Mouse (Mus musculus) stomach, embryonic 15.5 days (tissue): ENCODE measurements at regions not wholly inside any gene's neighbourhood (a gene's known extent, or its start where the extent isn't known, plus 50 kb on each side); places are given as distances from the start of the nearest gene placed in this dataset.
"Not testable (repeated sequence)": the region's sequence is repeated elsewhere in the genome, so short reads cannot be mapped to it uniquely, and the experiment has no call there.

Experiments used
- ATAC-seq: fragments of 200-750 bp; cut with Nextera tagmentation; 2 replicates; pipeline ENCODE4 v1.8.0; 2017; ENCODE audit warnings: low read depth, moderate number of reproducible peaks, moderate TSS enrichment; ENCODE audit not compliant: insufficient read depth, low FRiP score
- H3K27ac ChIP-seq: fragments of 300-500 bp; sonication (generic); 2 replicates; pipeline ENCODE4 v1.5.1; 2015; ENCODE audit warnings: mild to moderate bottlenecking, inconsistent platforms
- H3K27me3 ChIP-seq: fragments of 300-500 bp; sonication (generic); replicated peaks from 2 replicates; pipeline ENCODE4 v1.6.1; 2015; ENCODE audit warnings: inconsistent platforms
- H3K36me3 ChIP-seq: fragments of 300-500 bp; sonication (generic); 2 replicates; pipeline ENCODE4 v1.6.1; 2015; ENCODE audit warnings: inconsistent platforms
- H3K4me1 ChIP-seq: fragments of 300-500 bp; sonication (generic); 2 replicates; pipeline ENCODE4 v1.6.1; 2015; ENCODE audit warnings: inconsistent platforms
- H3K4me2 ChIP-seq: fragments of 300-500 bp; sonication (generic); 2 replicates; pipeline ENCODE4 v1.6.1; 2015; ENCODE audit warnings: mild to moderate bottlenecking, inconsistent platforms
- H3K4me3 ChIP-seq: fragments of 300-500 bp; sonication (generic); replicated peaks from 2 replicates; pipeline ENCODE4 v1.5.1; 2015; ENCODE audit warnings: inconsistent platforms
- H3K9ac ChIP-seq: fragments of 300-500 bp; sonication (generic); 2 replicates; pipeline ENCODE4 v1.6.1; 2015; ENCODE audit warnings: inconsistent platforms
- H3K9me3 ChIP-seq: fragments of 300-500 bp; sonication (generic); 2 replicates; pipeline ENCODE4 v1.6.1; 2016; ENCODE audit warnings: inconsistent platforms
- WGBS: fragments of 180-500 bp; shearing (Covaris S2); methylation state at CpG from one replicate; pipeline ENCODE4 v1.1.7; 2015; 5-methylcytosine and 5-hydroxymethylcytosine counted together

DNA sequence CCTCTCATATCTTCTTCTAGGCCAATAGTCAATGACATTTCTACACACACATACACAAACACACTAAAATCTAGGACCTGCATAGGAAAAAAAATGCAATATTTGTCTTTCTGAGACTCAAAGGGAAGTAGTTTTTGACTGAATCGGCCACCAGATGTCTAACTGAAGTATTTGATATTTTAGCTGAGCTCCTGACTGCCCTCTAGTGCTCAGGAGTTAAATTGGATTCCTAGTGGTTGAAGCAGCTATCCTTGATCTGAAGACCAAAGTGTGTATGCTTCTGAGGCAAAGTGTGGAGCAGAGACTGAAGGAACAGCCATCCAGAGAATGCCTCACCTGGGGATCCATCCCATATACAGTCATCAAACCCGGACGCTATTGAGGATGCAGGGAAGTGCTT lies 695.4 kb upstream of the Olfr1507 start:
- ATAC-seq, H3K4me3 ChIP-seq, H3K9me3 ChIP-seq, H3K36me3 ChIP-seq, H3K4me1 ChIP-seq, H3K9ac ChIP-seq, H3K27ac ChIP-seq, H3K27me3 ChIP-seq, H3K4me2 ChIP-seq: not testable (repeated sequence)
- WGBS = no CpG with 5 or more reads among the region's 3 CpGs

DNA sequence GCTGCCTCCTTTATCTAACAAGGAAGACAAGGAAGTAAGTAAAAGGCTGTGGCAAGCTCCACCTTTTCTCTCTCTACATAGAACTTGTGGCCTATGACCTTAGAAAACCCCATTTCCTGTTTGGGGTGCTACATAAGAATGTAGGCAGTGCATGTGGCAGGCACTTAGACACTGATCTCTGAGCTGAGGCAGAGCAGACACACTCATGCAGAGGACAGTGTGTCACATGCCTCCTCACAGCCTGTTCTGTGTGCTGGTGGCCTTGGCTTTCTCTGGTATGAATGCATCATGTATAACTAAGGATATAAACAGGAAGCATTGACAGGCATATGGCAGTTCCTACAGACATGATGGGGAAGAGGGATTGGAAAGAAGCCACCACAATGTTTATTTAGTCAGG lies 678.5 kb upstream of the Olfr1507 start:
- H3K4me1 ChIP-seq, H3K9me3 ChIP-seq, H3K36me3 ChIP-seq, ATAC-seq, H3K4me2 ChIP-seq, H3K27me3 ChIP-seq, H3K27ac ChIP-seq, H3K9ac ChIP-seq, H3K4me3 ChIP-seq: not testable (repeated sequence)

- not testable (repeated sequence) for H3K4me2 ChIP-seq, H3K27ac ChIP-seq, H3K4me3 ChIP-seq, ATAC-seq, H3K36me3 ChIP-seq, H3K27me3 ChIP-seq, H3K4me1 ChIP-seq, H3K9me3 ChIP-seq, H3K9ac ChIP-seq
- no CpG with 5 or more reads among the region's 2 CpGs for WGBS
Observed at GRCm38 (mm10) chr14:53166327-53166726, 670.8 kb upstream of the Olfr1507 start.

GRCm38 (mm10) chr14:53159012-53159411 lies 663.5 kb upstream of the Olfr1507 start:
- not testable (repeated sequence) for H3K36me3 ChIP-seq, ATAC-seq
- WGBS = no CpG with 5 or more reads among the region's 2 CpGs

GRCm38 (mm10) chr14:53134783-53135182 lies 639.2 kb upstream of the Olfr1507 start:
- not testable (repeated sequence) for H3K4me2 ChIP-seq, H3K9ac ChIP-seq, H3K27ac ChIP-seq, H3K36me3 ChIP-seq, H3K9me3 ChIP-seq, ATAC-seq, H3K4me3 ChIP-seq, H3K4me1 ChIP-seq, H3K27me3 ChIP-seq

More at GRCm38 (mm10) chr14:53159012-53159411, 663.5 kb upstream of the Olfr1507 start:
- not testable (repeated sequence) for H3K4me3 ChIP-seq, H3K27me3 ChIP-seq, H3K9me3 ChIP-seq, H3K4me2 ChIP-seq, H3K9ac ChIP-seq, H3K27ac ChIP-seq, H3K4me1 ChIP-seq

DNA sequence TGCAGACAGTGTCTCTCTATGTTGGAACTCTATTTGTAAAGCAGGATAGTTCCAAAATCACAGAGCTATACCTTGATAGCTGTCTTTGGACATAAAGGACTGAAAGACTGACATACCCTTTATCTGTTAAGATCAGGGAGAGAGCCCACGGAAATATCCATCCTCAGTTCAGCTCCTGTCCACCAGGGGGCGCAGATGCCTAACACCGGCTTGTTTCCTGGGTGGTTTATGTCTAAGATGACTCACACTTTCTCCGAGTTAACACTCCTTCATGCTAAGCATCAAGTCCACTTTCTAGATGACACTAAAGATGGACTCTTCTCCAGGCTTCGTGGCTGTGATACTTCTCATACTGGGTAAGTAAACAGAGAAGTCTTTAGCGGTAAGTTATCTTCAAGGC lies 636.8 kb upstream of the Olfr1507 start:
- H3K27ac ChIP-seq, H3K4me2 ChIP-seq, H3K27me3 ChIP-seq, ATAC-seq, H3K36me3 ChIP-seq, H3K4me3 ChIP-seq, H3K9me3 ChIP-seq, H3K9ac ChIP-seq, H3K4me1 ChIP-seq: not testable (repeated sequence)
- 28% methylated on average over 6 of the region's 6 CpGs for WGBS

GRCm38 (mm10) chr14:53121704-53122103 lies 626.2 kb upstream of the Olfr1507 start:
- not testable (repeated sequence) for H3K4me3 ChIP-seq, H3K9ac ChIP-seq, H3K27me3 ChIP-seq, H3K4me2 ChIP-seq, ATAC-seq, H3K9me3 ChIP-seq, H3K27ac ChIP-seq, H3K36me3 ChIP-seq, H3K4me1 ChIP-seq
- WGBS = 11% methylated on average over 2 of the region's 3 CpGs

- ATAC-seq = not testable (repeated sequence)
Observed at GRCm38 (mm10) chr14:53109732-53110131, 614.2 kb upstream of the Olfr1507 start.

GRCm38 (mm10) chr14:53101362-53101761 lies 605.8 kb upstream of the Olfr1507 start:
- not testable (repeated sequence) for H3K9ac ChIP-seq, H3K36me3 ChIP-seq, H3K4me3 ChIP-seq, ATAC-seq, H3K4me1 ChIP-seq, H3K27me3 ChIP-seq, H3K4me2 ChIP-seq, H3K9me3 ChIP-seq, H3K27ac ChIP-seq
- WGBS = 30% methylated on average over 5 of the region's 5 CpGs

More at GRCm38 (mm10) chr14:53109732-53110131, 614.2 kb upstream of the Olfr1507 start:
- not testable (repeated sequence) for H3K27me3 ChIP-seq, H3K27ac ChIP-seq, H3K4me2 ChIP-seq, H3K9ac ChIP-seq, H3K9me3 ChIP-seq, H3K4me1 ChIP-seq, H3K4me3 ChIP-seq, H3K36me3 ChIP-seq
- WGBS = 64% methylated on average over 3 of the region's 3 CpGs

DNA sequence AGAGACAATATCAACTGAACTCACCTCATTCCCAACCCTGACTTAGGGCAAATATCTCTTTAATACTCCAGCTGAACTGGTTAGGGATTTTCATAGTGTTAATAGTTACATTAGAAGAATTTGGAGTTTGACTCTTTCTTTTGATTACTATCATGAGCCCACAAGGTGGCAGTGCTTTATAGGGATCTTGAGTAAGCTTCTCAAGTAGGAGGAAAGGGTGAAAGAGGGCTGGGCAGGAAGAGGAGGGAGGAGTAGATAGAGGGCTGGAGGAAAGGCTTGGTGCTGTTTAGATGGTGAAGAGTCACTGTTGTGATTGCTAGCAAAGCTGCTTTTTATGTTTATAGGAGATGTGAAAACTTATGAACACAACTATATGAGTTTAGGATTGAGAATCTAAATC lies 595.4 kb upstream of the Olfr1507 start:
- ATAC-seq, H3K9ac ChIP-seq, H3K9me3 ChIP-seq, H3K4me2 ChIP-seq, H3K4me1 ChIP-seq, H3K27ac ChIP-seq, H3K27me3 ChIP-seq, H3K36me3 ChIP-seq, H3K4me3 ChIP-seq: not testable (repeated sequence)

- H3K9ac ChIP-seq, H3K27me3 ChIP-seq, H3K36me3 ChIP-seq, H3K27ac ChIP-seq, H3K9me3 ChIP-seq, ATAC-seq, H3K4me1 ChIP-seq, H3K4me2 ChIP-seq, H3K4me3 ChIP-seq: not testable (repeated sequence)
- 59% methylated on average over 4 of the region's 4 CpGs for WGBS
Observed at GRCm38 (mm10) chr14:53081853-53082252, 586.3 kb upstream of the Olfr1507 start.

DNA sequence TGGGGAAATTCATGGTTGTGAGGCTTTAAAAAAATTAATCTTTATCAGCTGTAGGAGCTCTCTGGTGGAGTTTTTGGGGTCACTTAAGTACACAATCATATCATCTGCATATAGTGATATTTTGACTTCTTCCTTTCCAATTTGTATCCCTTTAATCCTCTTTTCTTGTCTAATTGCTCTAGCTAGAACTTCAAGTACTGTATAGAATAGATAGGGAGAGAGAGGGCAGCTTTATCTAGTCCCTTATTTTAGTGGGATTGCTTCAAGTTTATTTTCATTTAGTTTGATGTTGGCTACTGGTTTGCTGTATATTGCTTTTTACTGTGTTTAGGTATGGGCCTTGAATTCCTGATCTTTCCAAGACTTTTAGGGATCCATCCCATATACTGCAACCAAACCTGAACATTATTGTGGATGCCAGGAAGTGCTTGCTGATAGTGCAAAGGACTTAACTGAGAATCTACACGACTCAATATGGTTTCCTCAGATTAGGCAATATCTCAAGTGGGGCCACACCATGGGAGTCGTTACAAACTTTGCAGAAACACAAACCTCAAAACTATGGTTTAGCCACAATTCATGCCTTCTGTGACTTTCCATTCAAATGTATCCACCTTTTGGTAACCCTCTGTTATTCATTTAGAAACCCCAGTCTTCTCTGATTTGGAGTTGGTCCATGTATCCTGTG lies 585.6 kb upstream of the Olfr1507 start:
- H3K4me3 ChIP-seq, ATAC-seq: not testable (repeated sequence)

DNA sequence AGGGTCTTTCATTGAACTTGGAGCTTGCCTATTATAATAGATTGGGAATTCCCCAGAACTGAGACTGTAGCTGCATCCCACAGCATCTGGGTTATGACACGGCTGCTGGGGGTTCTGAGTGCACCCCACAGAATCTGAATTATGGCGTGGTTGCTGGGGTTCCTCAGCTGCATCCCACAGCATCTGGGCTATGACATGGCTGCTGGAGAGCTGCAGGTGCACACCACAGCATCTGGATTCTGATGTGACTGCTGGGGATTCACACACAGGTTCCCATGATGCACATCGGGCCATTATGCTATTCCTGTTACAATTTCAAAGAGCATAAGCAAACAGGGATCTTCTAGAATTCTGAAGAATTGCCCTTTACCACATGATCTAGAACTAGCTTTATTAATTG lies 585.0 kb upstream of the Olfr1507 start:
- not testable (repeated sequence) for H3K36me3 ChIP-seq, H3K4me2 ChIP-seq
- 81% methylated on average over 3 of the region's 3 CpGs for WGBS

More for the DNA sequence above, 585.6 kb upstream of the Olfr1507 start:
- not testable (repeated sequence) for H3K9ac ChIP-seq, H3K36me3 ChIP-seq, H3K27me3 ChIP-seq, H3K4me2 ChIP-seq, H3K27ac ChIP-seq, H3K9me3 ChIP-seq, H3K4me1 ChIP-seq
- WGBS = no CpG with 5 or more reads among the region's 2 CpGs

More for the DNA sequence above, 585.0 kb upstream of the Olfr1507 start:
- H3K9ac ChIP-seq, ATAC-seq, H3K27ac ChIP-seq, H3K4me3 ChIP-seq, H3K4me1 ChIP-seq, H3K9me3 ChIP-seq, H3K27me3 ChIP-seq: not testable (repeated sequence)
